Mouse (Mus musculus): Measurements from ENCODE around the gene Zpbp2. TPM values are rescaled to one million over a fixed set of nuclear protein-coding genes. Genes with fewer than 3 reads are reported as not detected.
A peak's percentile ranks its signal among the peaks of the same experiment; 100 is the strongest.

The Zpbp2 gene
- polyA plus RNA-seq, 1 experiment from 2014 or later = not detected

GRCm38 (mm10) chr11:98542553-98542952, 8.3 kb upstream of the Zpbp2 start:
- no peaks in the 10 kb centered on the region for H3K9me3 ChIP-seq
- peaks cover 58% of the 10 kb centered on the region for H3K27me3 ChIP-seq
- H3K9ac ChIP-seq = no peak overlapping the region
- H3K4me1 ChIP-seq = peaks cover 8% of the 10 kb centered on the region; the same call in 1 of the 2 replicates
- no peak overlapping the region for H3K27ac ChIP-seq
- WGBS = 68% methylated on average over 8 of the region's 8 CpGs
- H3K4me3 ChIP-seq = no peak overlapping the region
- no peak overlapping the region for H3K4me2 ChIP-seq
- no peak for ATAC-seq (ENCODE audit: insufficient number of reproducible peaks, insufficient read depth, low FRiP score, low TSS enrichment, low read depth)
- no peaks in the 10 kb centered on the region for H3K36me3 ChIP-seq

DNA sequence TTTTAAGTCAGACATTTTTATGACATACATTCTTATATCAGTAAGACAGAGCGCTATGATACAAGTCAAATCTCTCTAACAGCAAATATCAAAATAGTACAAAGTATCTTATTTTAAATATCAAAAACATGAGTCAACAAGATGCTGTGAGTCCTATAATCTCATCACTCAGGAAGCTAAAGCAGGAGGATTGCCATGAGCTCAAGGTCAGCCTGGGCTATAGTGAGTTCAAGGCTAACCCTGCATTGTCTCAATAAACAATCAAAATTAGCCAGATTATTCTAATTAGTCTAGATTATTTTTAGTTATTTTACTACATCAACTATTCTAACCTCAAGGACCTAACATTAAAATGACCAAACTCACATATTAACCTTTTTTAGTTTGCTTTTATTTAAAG, 7.5 kb upstream of the Zpbp2 start:
- H3K27me3 ChIP-seq = peaks cover 66% of the 10 kb centered on the region
- ATAC-seq (ENCODE audit: insufficient number of reproducible peaks, insufficient read depth, low FRiP score, low TSS enrichment, low read depth) = no peak
- H3K4me1 ChIP-seq = peaks cover 8% of the 10 kb centered on the region; the same call in 1 of the 2 replicates
- H3K4me3 ChIP-seq = no peak overlapping the region
- no peak overlapping the region for H3K27ac ChIP-seq
- 80% methylated on average over 1 of the region's 1 CpGs for WGBS
- no peak overlapping the region for H3K4me2 ChIP-seq
- no peaks in the 10 kb centered on the region for H3K36me3 ChIP-seq
- H3K9me3 ChIP-seq = no peaks in the 10 kb centered on the region
- H3K9ac ChIP-seq = no peak overlapping the region

DNA sequence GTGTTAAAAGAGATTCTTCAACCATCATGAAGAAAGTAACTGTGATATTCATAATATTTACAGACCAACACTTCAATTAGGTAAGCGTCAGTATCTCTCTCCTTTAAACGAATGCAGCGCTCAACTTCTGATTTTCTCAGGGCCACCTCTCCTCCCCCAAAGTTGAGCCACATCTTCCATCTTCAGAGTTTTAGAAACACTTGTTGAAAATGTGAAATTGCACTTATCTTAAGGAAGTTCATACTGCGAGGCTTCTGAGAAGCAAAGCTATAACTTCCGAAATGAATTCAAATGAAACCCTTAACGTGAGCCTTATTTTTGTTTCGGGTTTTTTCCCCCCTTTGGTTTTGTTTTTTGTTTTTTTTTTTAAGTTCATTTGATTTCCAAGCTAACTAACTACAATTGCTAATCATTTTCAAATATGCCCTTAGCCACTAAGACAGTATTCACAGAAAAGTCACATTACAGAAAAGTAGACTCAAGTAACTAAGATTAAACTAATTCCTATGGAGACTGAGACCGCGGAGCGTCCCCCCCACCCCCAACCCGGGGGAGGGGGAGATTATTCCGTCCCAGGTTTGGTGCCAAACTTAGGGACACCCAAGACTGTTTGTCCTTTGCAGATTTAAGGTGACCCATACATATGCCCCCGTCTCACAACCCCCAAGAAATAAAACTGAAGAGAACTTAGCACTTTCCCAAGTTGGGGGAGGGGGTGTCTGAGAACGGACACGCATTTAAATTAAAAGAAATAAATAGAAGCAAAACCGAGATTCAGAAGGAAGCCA, 5.8 kb upstream of the Zpbp2 start:
- Histone ChIP-seq H3K27me3 (peaks cover 82% of the 10 kb centered on the region), H3K36me3 (no peaks in the 10 kb centered on the region), H3K4me1 (peaks cover 8% of the 10 kb centered on the region; the same call in 1 of the 2 replicates), H3K27ac (no peak overlapping the region), H3K9me3 (no peaks in the 10 kb centered on the region), H3K9ac (peak overlapping the region; percentile 69; the same call in 1 of the 2 replicates), H3K4me3 (peak overlapping the region; percentile 51), H3K4me2 (peak overlapping the region; percentile 89)
- WGBS = 3% methylated on average over 16 of the region's 16 CpGs
- ATAC-seq (ENCODE audit: insufficient number of reproducible peaks, insufficient read depth, low FRiP score, low TSS enrichment, low read depth) = no peak

DNA sequence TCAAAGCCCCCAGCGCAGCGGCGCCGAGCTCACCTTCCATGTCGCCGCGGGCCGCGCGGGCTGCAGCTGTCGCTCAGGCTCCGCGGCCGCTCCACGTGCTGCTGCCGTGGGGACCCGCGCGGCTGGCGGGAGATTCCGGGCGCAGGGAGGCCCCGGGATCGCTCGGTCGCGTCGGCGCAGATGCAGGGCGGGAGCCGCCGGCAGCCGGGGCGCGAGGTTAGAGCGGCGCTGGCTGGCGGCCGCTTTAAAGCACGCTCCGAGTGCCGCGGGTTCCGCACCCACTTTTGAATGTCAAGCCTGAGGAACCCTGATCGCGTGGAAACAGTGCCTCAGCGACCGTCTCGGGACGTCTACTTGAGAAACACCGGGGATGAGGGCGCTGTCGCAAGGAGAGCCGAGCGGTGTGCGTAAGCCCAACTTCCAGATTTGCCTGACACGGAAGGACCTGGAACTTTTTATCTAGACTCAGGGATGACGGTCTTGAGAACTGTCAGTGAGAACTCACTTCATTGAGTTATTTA, 5.1 kb upstream of the Zpbp2 start, which contains the start of gene Ikzf3:
TSS of gene Ikzf3 (minus strand) at position 321 of the 521 bp plus-strand sequence.
- peaks cover 87% of the 10 kb centered on the region for H3K27me3 ChIP-seq
- under 1% methylated on average over 58 of the region's 58 CpGs for WGBS
- no peak within 1 kb of the TSS for H3K27ac ChIP-seq
- H3K9ac ChIP-seq = peak within 1 kb of the TSS; percentile 69
- no peaks in the 10 kb centered on the region for H3K36me3 ChIP-seq
- no peaks in the 10 kb centered on the region for H3K9me3 ChIP-seq
- peak within 1 kb of the TSS; percentile 89 for H3K4me2 ChIP-seq
- peak within 1 kb of the TSS; percentile 51 for H3K4me3 ChIP-seq
- ATAC-seq (ENCODE audit: insufficient number of reproducible peaks, insufficient read depth, low FRiP score, low TSS enrichment, low read depth) = no peak
- H3K4me1 ChIP-seq = peaks cover 13% of the 10 kb centered on the region

DNA sequence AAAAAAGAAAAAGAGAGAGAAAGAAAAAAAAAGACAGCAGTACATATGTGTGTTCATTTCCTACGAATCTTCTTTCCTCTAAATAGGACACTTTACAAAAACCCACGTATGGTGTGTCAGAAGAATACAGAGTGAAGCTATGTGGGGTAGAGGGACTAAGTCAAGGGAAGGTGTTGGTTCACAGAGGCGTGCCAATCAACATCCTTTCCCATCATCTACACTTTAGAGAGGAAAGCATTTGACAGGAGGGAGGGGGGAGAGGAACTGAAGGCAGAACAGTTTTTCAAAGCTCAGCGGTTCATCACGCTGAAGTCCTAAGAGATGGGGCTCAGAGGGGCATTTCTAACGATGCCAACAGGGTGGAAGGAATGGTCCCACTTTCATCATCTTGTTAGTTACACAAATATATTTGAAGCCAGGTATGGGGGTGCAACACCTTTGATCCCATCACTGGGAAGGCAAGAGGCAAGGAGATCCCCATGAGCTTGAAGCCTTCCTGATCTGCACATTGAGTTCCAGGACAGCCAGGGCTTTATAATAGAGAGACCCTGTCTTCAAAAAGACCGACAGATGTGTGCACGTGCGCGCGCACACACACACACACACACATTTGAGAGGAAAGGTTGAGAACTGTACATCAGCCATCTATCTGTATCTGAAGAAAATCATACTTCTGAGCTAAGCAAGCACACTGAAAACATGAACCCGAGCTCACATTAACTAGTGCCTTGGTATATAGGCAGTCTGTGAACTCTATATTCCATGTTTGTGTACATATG, 4.2 kb upstream of the Zpbp2 start:
- Histone ChIP-seq H3K9ac (no peak overlapping the region), H3K27me3 (peaks cover 80% of the 10 kb centered on the region), H3K9me3 (no peaks in the 10 kb centered on the region), H3K27ac (no peak overlapping the region), H3K4me2 (no peak overlapping the region), H3K4me3 (no peak overlapping the region), H3K4me1 (peaks cover 17% of the 10 kb centered on the region), H3K36me3 (no peaks in the 10 kb centered on the region)
- WGBS = 49% methylated on average over 12 of the region's 12 CpGs
- no peak for ATAC-seq (ENCODE audit: insufficient number of reproducible peaks, insufficient read depth, low FRiP score, low TSS enrichment, low read depth)

GRCm38 (mm10) chr11:98547308-98547693, 3.6 kb upstream of the Zpbp2 start:
- H3K27me3 ChIP-seq = peaks cover 74% of the 10 kb centered on the region
- WGBS = 55% methylated on average over 3 of the region's 3 CpGs

DNA sequence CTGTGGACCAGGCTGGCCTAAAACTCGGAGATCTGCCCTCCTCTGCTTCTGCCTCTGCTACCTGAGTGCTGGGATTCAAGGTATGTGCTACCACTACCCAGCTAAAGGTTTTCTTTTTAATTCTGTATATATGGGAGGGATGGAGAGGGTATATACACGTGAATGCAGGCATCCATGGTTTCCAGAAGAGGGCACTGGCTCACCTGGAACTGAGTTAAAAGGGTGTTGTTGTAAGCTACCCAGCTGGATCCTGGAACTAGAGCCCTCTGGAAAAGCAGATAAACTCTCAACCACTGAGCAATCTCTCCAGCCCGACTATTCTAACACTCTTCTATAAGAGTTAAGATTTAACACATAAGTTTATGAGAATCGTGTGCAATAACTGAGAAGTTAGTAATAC, 1.5 kb upstream of the Zpbp2 start:
- no peak overlapping the region for H3K4me2 ChIP-seq
- H3K27ac ChIP-seq = no peak overlapping the region
- peaks cover 57% of the 10 kb centered on the region for H3K27me3 ChIP-seq
- peaks cover 17% of the 10 kb centered on the region for H3K4me1 ChIP-seq
- H3K9ac ChIP-seq = no peak overlapping the region
- ATAC-seq (ENCODE audit: insufficient number of reproducible peaks, insufficient read depth, low FRiP score, low TSS enrichment, low read depth) = no peak
- 69% methylated on average over 4 of the region's 4 CpGs for WGBS
- H3K4me3 ChIP-seq = no peak overlapping the region
- H3K9me3 ChIP-seq = no peaks in the 10 kb centered on the region
- H3K36me3 ChIP-seq = no peaks in the 10 kb centered on the region

More at GRCm38 (mm10) chr11:98547308-98547693, 3.6 kb upstream of the Zpbp2 start:
- no peaks in the 10 kb centered on the region for H3K9me3 ChIP-seq
- no peak overlapping the region for H3K9ac ChIP-seq
- no peak for ATAC-seq (ENCODE audit: insufficient number of reproducible peaks, insufficient read depth, low FRiP score, low TSS enrichment, low read depth)
- H3K4me2 ChIP-seq = no peak overlapping the region
- no peak overlapping the region for H3K27ac ChIP-seq
- no peak overlapping the region for H3K4me3 ChIP-seq
- H3K4me1 ChIP-seq = peaks cover 17% of the 10 kb centered on the region
- no peaks in the 10 kb centered on the region for H3K36me3 ChIP-seq

DNA sequence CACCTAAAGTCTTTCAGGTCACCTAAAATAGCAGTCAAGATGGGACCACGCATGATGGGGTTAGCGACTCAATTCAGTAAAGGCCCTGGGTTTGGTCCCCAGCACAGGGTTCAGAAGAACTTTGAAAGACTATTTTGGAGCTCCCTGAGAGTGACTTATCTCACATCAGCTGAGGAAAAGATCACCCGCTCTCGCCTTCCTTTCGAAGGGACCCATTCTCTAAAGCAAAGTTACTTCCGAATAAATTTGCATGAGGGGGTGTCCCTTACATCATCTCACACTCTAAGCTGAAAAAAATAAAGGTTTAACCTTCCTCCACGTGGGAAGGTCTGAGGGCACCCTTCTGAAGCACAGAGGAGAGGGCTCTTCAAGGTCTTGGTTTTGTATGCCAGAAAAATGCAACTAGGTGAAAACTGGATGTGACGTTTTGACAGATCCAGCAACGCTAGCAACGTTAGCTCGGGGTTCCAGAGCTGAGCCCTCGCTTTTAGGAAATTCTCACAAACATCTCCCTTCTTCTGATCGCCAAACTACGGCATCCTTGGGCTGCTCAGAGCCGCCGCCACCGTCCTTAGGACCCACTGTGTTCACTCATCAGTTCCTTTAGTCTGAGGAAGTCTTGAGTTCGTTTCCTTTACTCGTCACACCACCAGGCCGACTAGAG, 454 bp upstream of the Zpbp2 start:
- Histone ChIP-seq H3K4me3 (peak overlapping the region; percentile 80), H3K27ac (peak overlapping the region; percentile 66; the same call in 1 of the 2 replicates), H3K36me3 (no peaks in the 10 kb centered on the region), H3K4me2 (peak overlapping the region; percentile 81), H3K27me3 (peaks cover 50% of the 10 kb centered on the region), H3K9ac (peak overlapping the region; percentile 79), H3K9me3 (no peaks in the 10 kb centered on the region), H3K4me1 (peaks cover 14% of the 10 kb centered on the region)
- ATAC-seq (ENCODE audit: insufficient number of reproducible peaks, insufficient read depth, low FRiP score, low TSS enrichment, low read depth) = no peak
- 20% methylated on average over 20 of the region's 20 CpGs for WGBS

DNA sequence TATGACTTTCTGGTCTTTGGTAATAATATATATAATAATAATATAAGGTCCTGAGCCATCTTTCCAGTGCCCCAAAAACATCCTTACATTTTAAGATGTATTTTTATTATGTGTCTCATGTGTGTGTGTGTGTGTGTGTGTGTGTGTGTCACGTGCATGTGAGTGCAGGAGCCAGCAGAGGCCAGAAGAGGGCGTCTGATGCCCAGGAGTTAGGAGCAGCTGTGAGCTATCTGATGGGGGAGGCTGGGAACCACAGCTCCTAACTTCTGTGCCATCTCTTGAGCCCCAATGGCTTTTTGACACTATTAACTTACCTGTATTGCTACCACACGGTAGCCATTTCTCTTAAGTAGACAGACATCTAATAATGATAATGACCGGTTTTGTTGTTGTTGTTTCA, 3.1 kb downstream of the Zpbp2 start:
- Histone ChIP-seq H3K4me3 (no peak overlapping the region), H3K4me1 (peaks cover 9% of the 10 kb centered on the region; the same call in 1 of the 2 replicates), H3K4me2 (no peak overlapping the region), H3K9me3 (no peaks in the 10 kb centered on the region), H3K27ac (no peak overlapping the region), H3K9ac (no peak overlapping the region), H3K36me3 (no peaks in the 10 kb centered on the region), H3K27me3 (peaks cover 24% of the 10 kb centered on the region)
- 94% methylated on average over 4 of the region's 4 CpGs for WGBS
- no peak for ATAC-seq (ENCODE audit: insufficient number of reproducible peaks, insufficient read depth, low FRiP score, low TSS enrichment, low read depth)

- no peaks in the 10 kb centered on the region for H3K36me3 ChIP-seq
- H3K9ac ChIP-seq = no peak overlapping the region
- no peak overlapping the region for H3K4me2 ChIP-seq
- 67% methylated on average over 12 of the region's 12 CpGs for WGBS
- no peak overlapping the region for H3K27ac ChIP-seq
- H3K27me3 ChIP-seq = peaks cover 12% of the 10 kb centered on the region
- no peak overlapping the region for H3K4me3 ChIP-seq
- H3K4me1 ChIP-seq = peaks cover 9% of the 10 kb centered on the region; the same call in 1 of the 2 replicates
- H3K9me3 ChIP-seq = no peaks in the 10 kb centered on the region
- ATAC-seq (ENCODE audit: insufficient number of reproducible peaks, insufficient read depth, low FRiP score, low TSS enrichment, low read depth) = no peak
Measured at GRCm38 (mm10) chr11:98555124-98555700, 4.3 kb downstream of the Zpbp2 start.

GRCm38 (mm10) chr11:98560942-98561341, 10.0 kb downstream of the Zpbp2 start:
- Histone ChIP-seq H3K36me3 (no peaks in the 10 kb centered on the region), H3K4me3 (no peak overlapping the region), H3K9me3 (no peaks in the 10 kb centered on the region), H3K4me2 (no peak overlapping the region), H3K4me1 (0 out of 2 replicates have a peak, but pooled peaks cover 4% of the 10 kb centered on the region), H3K27me3 (peaks cover 9% of the 10 kb centered on the region), H3K9ac (no peak overlapping the region), H3K27ac (no peak overlapping the region)
- no peak for ATAC-seq (ENCODE audit: insufficient number of reproducible peaks, insufficient read depth, low FRiP score, low TSS enrichment, low read depth)
- WGBS = 32% methylated on average over 7 of the region's 7 CpGs
